Mouse (Mus musculus): ENCODE results near the gene Gpx8. TPM values are rescaled to one million over a fixed set of nuclear protein-coding genes. Genes with fewer than 3 reads are reported as not detected.
A peak's percentile ranks its signal among the peaks of the same experiment; 100 is the strongest.

The Gpx8 gene
- total and polyA plus RNA-seq, 3 experiments, result not detected

- TF ChIP-seq MAFK (IDR thresholded peaks at IDR 0.05; ENCODE audit: borderline replicate concordance, low read depth, low read length) (no peak), MAZ (IDR thresholded peaks at IDR 0.05; ENCODE audit: low read depth, low read length) (no peak), EP300 (IDR thresholded peaks at IDR 0.05; ENCODE audit: low read depth in 1 of 2, low read length in 2 of 2) (peak; percentile 67 to 75), ETS1 (IDR thresholded peaks at IDR 0.05; ENCODE audit: low read depth, low read length) (0 out of 2 replicates have a peak, but pooled peaks have one; percentile 13), USF1 (IDR thresholded peaks at IDR 0.05; ENCODE audit: low read depth, low read length) (no peak), E2F4 (IDR thresholded peaks at IDR 0.05; ENCODE audit: borderline replicate concordance, low read depth, low read length) (no peak)
Observed at GRCm38 (mm10) chr13:113084732-113085131, 38.5 kb upstream of the Gpx8 start (continued).

DNA sequence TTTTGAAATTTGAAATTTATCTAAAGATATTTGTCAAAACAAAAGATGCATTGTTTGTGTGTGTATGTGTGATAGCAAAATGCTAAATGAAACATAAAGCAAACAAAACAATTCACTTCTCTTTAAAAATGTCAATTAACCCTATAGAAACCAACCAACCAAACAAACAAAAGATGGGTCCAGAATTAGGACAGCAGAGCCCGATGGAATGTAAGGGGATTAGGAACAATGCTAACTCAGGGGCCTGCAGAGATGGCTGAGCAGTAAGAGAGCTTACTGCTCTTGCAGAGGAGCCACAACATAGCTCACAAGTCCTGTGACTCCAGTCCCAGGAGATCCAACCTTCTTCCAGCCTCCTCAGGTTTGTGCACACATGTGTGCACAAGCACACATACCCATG is 35.9 kb upstream of the Gpx8 start:
- H3K27ac ChIP-seq (ENCODE audit: control insufficient read depth, low read depth, low read length), result no peak overlapping the region
- TF ChIP-seq ZC3H11A (IDR thresholded peaks at IDR 0.05; ENCODE audit: low read depth, low read length) (no peak), UBTF (IDR thresholded peaks at IDR 0.05; ENCODE audit: borderline replicate concordance, insufficient read depth, low read depth, low read length) (no peak), RCOR1 (IDR thresholded peaks at IDR 0.05; ENCODE audit: low read depth, low read length) (no peak), POLR2AphosphoS2 (IDR thresholded peaks at IDR 0.05; ENCODE audit: low read length) (no peak), TBP (IDR thresholded peaks at IDR 0.05; ENCODE audit: low read depth, low read length) (no peak), USF1 (IDR thresholded peaks at IDR 0.05; ENCODE audit: low read depth, low read length) (no peak), GATA1 (IDR thresholded peaks at IDR 0.05; ENCODE audit: low read depth, low read length) (no peak), ETS1 (IDR thresholded peaks at IDR 0.05; ENCODE audit: low read depth, low read length) (no peak), NRF1 (IDR thresholded peaks at IDR 0.05; ENCODE audit: insufficient read depth, low read depth, low read length, poor library complexity, severe bottlenecking) (no peak)
- DNase-seq (ENCODE audit: low read depth, low spot score), result no peak
- H3K79me2 ChIP-seq (ENCODE audit: control insufficient read depth, insufficient read depth, low read length, poor library complexity), result no peaks in the 10 kb centered on the region
- H3K4me1 ChIP-seq (ENCODE audit: control insufficient read depth in 1 of 2, insufficient read depth in 2 of 2, low read length in 2 of 2), result 0 out of 4 replicates have a peak, but pooled peaks cover 0 to 3% of the 10 kb centered on the region in 2 experiments
- peaks cover 0 to 8% of the 10 kb centered on the region in 2 experiments; a peak in 2 of 4 replicates for H3K36me3 ChIP-seq (ENCODE audit: control insufficient read depth in 1 of 2, insufficient read depth in 2 of 2, low read length in 2 of 2)
- no peaks in the 10 kb centered on the region; a peak in 1 of 4 replicates for H3K27me3 ChIP-seq (ENCODE audit: control insufficient read depth in 1 of 2, insufficient read depth in 2 of 2, low read length in 2 of 2)
- H3K9ac ChIP-seq (ENCODE audit: control insufficient read depth, low read depth, low read length, poor library complexity, severe bottlenecking), result no peak overlapping the region
- no peak overlapping the region for H3K4me3 ChIP-seq (ENCODE audit: control insufficient read depth in 1 of 2, insufficient read depth in 1 of 2, low read depth in 2 of 2, low read length in 2 of 2)
- no peaks in the 10 kb centered on the region for H3K9me3 ChIP-seq (replicated peaks; ENCODE audit: insufficient read depth, low read length)

DNA sequence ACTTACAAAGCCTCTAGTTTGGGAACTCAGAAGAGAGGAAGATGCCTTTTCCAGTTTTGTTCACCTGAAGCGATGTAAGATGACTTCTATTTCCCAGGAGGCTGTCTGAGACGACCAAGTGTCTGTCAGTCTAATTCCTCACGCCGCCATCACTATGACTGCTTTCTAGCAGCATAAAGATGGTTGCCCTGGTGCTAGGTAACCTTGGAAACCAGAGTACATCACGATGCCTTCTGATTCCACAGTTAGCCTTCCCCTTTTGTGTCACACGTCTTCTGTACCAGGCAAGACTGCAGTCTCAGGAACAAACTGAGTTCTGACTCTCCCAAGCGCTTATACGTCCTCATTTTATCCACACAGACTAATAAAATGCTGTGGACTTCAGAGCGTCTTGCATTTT is 32.8 kb upstream of the Gpx8 start:
- Histone ChIP-seq H3K27me3 (ENCODE audit: control insufficient read depth in 1 of 2, insufficient read depth in 2 of 2, low read length in 2 of 2) (peaks cover 0 to 1% of the 10 kb centered on the region in 2 experiments; a peak in 3 of 4 replicates), H3K9ac (ENCODE audit: control insufficient read depth, low read depth, low read length, poor library complexity, severe bottlenecking) (no peak overlapping the region), H3K36me3 (ENCODE audit: control insufficient read depth in 1 of 2, insufficient read depth in 2 of 2, low read length in 2 of 2) (peaks cover 0 to under 1% of the 10 kb centered on the region in 2 experiments; a peak in 1 of 4 replicates)

More for the DNA sequence above, 32.8 kb upstream of the Gpx8 start:
- no peaks in the 10 kb centered on the region for H3K79me2 ChIP-seq (ENCODE audit: control insufficient read depth, insufficient read depth, low read length, poor library complexity)
- TF ChIP-seq SIN3A (IDR thresholded peaks at IDR 0.05; ENCODE audit: low read length) (no peak), ELF1 (IDR thresholded peaks at IDR 0.05; ENCODE audit: low read depth, low read length) (no peak), ZMIZ1 (IDR thresholded peaks at IDR 0.05; ENCODE audit: low read depth, low read length) (no peak), MAFK (IDR thresholded peaks at IDR 0.05; ENCODE audit: borderline replicate concordance, low read depth, low read length) (no peak), HCFC1 (IDR thresholded peaks at IDR 0.05; ENCODE audit: low read depth, low read length) (no peak), E2F4 (IDR thresholded peaks at IDR 0.05; ENCODE audit: borderline replicate concordance, low read depth, low read length) (no peak), MYB (IDR thresholded peaks at IDR 0.05; ENCODE audit: low read depth, low read length) (no peak), POLR2A (IDR thresholded peaks at IDR 0.05; ENCODE audit: control insufficient read depth in 1 of 2, insufficient read depth in 1 of 2, low read depth in 1 of 2, low read length in 2 of 2, poor library complexity in 1 of 2) (no peak), GATA1 (IDR thresholded peaks at IDR 0.05; ENCODE audit: low read depth, low read length) (no peak), JUND (IDR thresholded peaks at IDR 0.05; ENCODE audit: low read depth, low read length) (no peak), TAL1 (IDR thresholded peaks at IDR 0.05; ENCODE audit: low read length) (no peak), GABPA (IDR thresholded peaks at IDR 0.05; ENCODE audit: low read depth, low read length) (no peak), KAT2A (conservative IDR thresholded peaks at IDR 0.05; ENCODE audit: low read depth, low read length) (no peak), BHLHE40 (IDR thresholded peaks at IDR 0.05; ENCODE audit: borderline replicate concordance, low read depth, low read length) (no peak), RAD21 (IDR thresholded peaks at IDR 0.05; ENCODE audit: low read depth, low read length) (no peak), EP300 (IDR thresholded peaks at IDR 0.05; ENCODE audit: low read depth in 1 of 2, low read length in 2 of 2) (no peak)
- H3K9me3 ChIP-seq (replicated peaks; ENCODE audit: insufficient read depth, low read length), result no peaks in the 10 kb centered on the region
- H3K27ac ChIP-seq (ENCODE audit: control insufficient read depth, low read depth, low read length), result no peak overlapping the region
- H3K4me3 ChIP-seq (ENCODE audit: control insufficient read depth in 1 of 2, insufficient read depth in 1 of 2, low read depth in 2 of 2, low read length in 2 of 2), result no peak overlapping the region
- DNase-seq (ENCODE audit: low read depth, low spot score), result no peak
- no peaks in the 10 kb centered on the region for H3K4me1 ChIP-seq (ENCODE audit: control insufficient read depth in 1 of 2, insufficient read depth in 2 of 2, low read length in 2 of 2)

Data from MEL (cell line).